Mouse (Mus musculus): ENCODE data around the gene Trpc1.

The Trpc1 gene

GRCm38 (mm10) chr9:95695023-95695422, 55.2 kb downstream of the Trpc1 start:
- DNase-seq: no peak

- no peak for DNase-seq
Observed at GRCm38 (mm10) chr9:95694526-95694925, 55.6 kb downstream of the Trpc1 start.

GRCm38 (mm10) chr9:95693528-95694100, 56.6 kb downstream of the Trpc1 start:
- no peak for DNase-seq

DNA sequence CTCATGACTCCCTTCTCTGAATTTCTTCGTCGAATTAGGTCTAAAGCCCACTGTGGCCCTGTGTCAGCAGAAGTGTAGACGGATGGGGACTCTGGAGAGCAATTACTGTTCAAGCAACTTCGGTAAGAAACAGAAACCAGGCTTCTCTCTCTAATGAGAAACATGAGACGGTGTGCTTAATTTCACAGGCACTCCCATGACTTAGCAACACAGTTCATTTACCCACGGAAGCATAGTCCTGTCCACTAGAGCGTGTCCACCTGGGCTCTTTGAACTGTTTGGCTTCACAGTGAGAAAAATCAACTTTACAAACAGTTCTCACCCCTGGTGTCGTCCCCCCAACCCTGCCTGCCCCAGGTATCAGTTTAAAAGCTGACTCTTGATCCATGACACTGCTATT, 57.4 kb downstream of the Trpc1 start:
- no peak for DNase-seq

DNA sequence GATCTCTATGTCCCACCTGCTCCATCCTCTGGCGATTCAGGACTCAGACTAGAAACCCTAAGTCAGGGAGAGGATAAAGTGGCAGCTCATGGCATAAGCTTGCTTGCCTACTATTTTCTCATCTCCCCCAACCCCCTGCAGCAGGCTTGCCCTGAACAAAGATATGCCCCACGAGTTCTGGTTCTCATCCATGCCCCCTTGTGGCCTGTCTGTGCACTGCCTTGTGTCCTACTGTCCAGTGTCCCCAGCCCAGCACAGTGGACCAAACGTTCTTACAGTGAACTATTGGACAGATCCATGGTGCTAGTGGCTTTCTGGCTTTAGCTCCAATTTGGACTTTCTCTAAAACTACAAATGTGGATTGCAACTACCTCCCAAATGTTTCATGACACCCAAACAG, 62.1 kb downstream of the Trpc1 start:
- DNase-seq: peak in 1 of 2 experiments; percentile 19

DNA sequence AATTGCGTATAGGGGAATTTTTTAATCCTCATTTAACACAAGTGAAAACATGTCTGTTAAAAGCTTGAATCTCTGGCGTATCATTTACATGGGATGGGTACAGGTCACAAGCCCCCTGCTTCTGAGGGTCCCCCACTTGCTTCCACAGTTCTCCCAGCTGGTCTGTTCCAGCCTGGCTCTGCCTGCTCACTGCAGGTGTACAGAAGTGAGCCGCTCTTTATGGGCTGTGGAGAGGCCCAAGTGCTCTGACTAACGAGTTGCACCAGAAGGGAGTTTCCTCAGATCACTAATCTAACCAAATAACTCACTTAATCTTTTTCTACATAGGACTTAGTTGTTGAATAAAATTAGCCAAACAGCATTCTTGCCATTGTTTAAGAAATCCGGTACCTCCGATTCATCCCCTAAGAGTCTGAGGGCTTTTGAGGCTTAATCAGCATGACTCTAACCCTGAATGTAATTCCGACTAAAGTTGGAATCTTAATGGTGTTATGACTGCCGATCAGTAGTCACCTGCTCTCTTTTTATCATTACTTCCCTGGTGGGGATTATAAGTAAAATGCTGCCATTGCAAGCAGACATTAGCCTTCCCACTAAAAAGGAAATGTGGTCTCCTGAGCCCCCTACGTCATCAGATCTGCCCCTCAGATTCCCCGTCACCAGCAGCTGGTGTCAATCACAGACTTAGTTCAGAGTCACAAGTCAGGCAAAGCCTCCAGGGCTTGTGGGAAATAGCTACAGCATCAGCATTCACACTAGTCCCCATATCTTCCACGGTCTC, 64.3 kb downstream of the Trpc1 start:
- no peak for DNase-seq

- no peak for DNase-seq
Observed at GRCm38 (mm10) chr9:95680691-95681090, 69.5 kb downstream of the Trpc1 start.

GRCm38 (mm10) chr9:95679966-95680365, 70.2 kb downstream of the Trpc1 start:
- DNase-seq: no peak

- DNase-seq: no peak
Observed at GRCm38 (mm10) chr9:95676021-95676420, 74.2 kb downstream of the Trpc1 start.

DNA sequence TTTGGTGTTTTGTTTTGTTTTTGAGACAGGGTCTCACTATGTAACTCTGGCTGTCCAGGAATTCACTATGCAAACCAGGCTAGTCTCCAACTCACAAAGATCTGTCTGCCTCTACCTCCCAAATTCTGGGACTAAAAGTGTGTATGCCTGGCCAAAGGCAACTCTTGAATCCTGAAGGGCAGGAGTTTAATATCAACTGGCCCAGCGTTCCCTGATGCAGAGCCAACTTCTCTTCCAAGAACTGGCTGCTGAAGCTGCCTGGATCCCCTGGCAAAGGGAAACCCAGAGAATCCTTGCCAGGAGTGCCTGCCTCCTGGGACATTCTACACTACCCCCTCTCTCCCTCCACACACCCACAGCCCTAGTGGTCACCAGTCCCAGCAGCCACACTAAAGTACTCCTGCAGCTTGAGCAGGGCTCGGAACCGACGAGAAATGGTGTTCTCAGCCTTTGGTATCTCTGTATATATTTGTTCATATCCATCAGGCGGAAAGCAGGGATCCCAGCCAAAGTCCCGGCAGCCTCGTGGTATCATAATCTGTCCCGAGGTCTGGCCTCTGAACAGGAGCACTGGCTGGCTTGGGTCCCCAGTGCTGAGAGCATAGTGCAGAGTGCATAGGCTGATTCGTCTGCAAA, 75.0 kb downstream of the Trpc1 start:
- DNase-seq: no peak

DNA sequence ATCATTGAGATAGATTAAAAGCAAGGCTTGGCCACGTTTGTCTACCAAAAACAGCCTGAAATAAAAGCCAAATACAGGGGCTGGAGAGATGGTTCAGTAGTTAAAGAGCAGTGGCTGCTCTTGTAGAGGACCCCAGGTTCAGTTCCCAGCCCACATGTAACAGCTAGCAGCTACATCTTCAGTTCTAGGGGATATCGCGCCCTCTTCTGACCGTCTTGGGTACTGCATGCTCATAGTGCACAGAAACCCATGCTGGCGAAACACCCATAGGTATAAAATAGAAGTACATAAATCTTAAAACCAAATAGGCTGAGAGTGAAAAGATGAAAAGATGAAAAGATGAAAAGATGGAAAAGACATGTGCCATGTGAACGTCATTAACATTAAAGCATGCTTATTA, 77.4 kb downstream of the Trpc1 start:
- DNase-seq: no peak

DNA sequence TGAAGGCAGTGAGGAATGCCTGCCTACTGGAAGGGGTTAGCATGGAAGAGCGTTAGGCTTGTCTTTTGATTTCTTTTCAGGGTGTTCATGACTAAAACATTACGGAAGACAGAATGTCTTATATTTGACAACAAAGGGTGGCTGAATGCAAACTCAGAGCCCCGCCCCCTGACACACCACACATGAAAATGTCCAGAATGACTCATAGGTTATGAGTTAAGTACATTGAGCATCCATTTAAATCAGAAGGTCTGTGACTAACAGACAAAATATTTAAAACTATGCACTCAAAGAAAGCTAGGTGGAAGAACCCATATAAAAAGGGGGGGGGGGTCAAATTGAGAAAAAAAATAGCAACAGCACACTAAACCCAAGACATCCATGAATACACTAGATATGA, 77.8 kb downstream of the Trpc1 start:
- no peak for DNase-seq

GRCm38 (mm10) chr9:95668306-95668705, 81.9 kb downstream of the Trpc1 start:
- no peak for DNase-seq

- no peak for DNase-seq
Observed at GRCm38 (mm10) chr9:95667836-95668235, 82.3 kb downstream of the Trpc1 start.

- DNase-seq: no peak
Observed at GRCm38 (mm10) chr9:95665835-95666234, 84.3 kb downstream of the Trpc1 start.

GRCm38 (mm10) chr9:95664290-95664989, 85.7 kb downstream of the Trpc1 start:
- no peak for DNase-seq

DNA sequence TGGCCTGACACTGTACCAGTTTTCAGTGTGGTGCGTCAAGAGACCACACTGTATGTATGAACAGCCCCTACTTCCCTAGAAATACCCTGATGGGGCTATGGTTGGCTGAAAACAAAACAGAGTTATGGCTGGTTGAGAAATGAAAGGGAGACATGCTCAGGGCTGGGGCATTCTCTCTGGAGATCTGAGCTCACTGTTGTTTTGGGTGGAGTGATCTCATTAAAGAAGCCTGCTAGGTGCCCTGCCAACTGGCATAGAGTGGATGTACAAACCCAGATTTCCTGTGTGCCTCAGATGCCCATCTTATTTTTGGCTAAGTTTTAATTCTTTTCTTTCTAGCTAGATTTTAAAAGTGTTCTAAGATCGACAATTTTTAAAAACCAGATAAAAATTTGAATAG, 92.2 kb downstream of the Trpc1 start:
- DNase-seq: no peak
